Mouse (Mus musculus): ENCODE measurements around the gene Pakap. TPM values are rescaled to one million over a fixed set of nuclear protein-coding genes. Genes with fewer than 3 reads are reported as not detected.
A peak's percentile ranks its signal among the peaks of the same experiment; 100 is the strongest.

Pakap gene
- polyA plus RNA-seq, 1 experiment from 2014 or later: 10.3 TPM

DNA sequence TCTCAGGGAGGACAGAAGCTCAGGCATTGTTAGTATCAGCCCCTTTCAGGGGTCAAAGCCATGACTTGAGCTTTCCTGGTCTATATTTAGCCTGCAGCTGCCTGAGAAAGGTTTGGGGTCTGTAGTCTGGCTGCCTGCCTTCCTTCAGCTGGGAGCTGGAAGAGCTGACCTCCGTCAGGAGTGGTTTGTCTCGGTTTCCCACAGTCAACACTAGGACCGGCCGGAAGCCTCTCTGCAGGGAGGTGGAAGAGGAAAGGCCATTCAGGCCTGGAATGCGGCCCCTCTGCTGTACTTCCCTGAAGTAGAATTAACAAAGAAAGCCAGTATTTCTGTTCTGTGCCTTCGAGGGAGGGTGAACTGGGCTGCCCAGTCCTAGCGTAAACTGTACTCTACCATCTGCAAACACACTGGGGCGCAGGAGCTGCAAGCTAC is 279.0 kb downstream of the Pakap start:
- H3K9me3 ChIP-seq: no peaks in the 10 kb centered on the region
- H3K4me2 ChIP-seq: peak overlapping the region; percentile 43; the same call in 1 of the 2 replicates
- H3K27ac ChIP-seq: peak overlapping the region; percentile 82
- H3K4me3 ChIP-seq: no peak overlapping the region
- H3K27me3 ChIP-seq: no peaks in the 10 kb centered on the region
- no peak for ATAC-seq (ENCODE audit: low FRiP score)
- H3K36me3 ChIP-seq: no peaks in the 10 kb centered on the region
- H3K4me1 ChIP-seq (replicated peaks): peaks cover 42% of the 10 kb centered on the region
- no peak overlapping the region for H3K9ac ChIP-seq
- WGBS: 27% methylated on average over 8 of the region's 8 CpGs

DNA sequence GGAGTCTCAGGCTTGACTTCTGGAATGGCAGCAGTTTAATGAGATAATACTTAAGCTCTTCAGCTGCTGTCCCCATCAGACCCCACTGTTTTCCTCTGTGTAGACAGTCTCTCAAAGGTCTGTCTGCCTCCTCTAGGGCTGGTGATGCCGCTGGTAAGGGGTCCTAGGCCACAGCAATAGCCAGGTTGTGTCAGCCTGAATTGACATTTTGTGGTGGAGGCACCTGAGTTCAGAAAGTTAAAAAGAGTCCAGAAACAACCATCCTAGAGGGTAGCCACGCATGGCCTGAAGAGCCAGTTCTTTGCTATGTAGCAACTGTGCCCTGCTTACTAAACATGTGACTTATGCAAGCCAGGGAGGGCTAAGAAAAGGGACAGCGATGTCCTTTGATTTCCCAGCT is 279.7 kb downstream of the Pakap start:
- H3K9ac ChIP-seq: no peak overlapping the region
- ATAC-seq (ENCODE audit: low FRiP score): no peak
- no peaks in the 10 kb centered on the region for H3K27me3 ChIP-seq
- H3K36me3 ChIP-seq: no peaks in the 10 kb centered on the region
- peak overlapping the region; percentile 43; the same call in 1 of the 2 replicates for H3K4me2 ChIP-seq
- H3K27ac ChIP-seq: peak overlapping the region; percentile 82
- H3K4me3 ChIP-seq: no peak overlapping the region
- whole genome bisulfite sequencing: 90% methylated on average over 3 of the region's 3 CpGs
- no peaks in the 10 kb centered on the region for H3K9me3 ChIP-seq
- peaks cover 44% of the 10 kb centered on the region for H3K4me1 ChIP-seq (replicated peaks)

DNA sequence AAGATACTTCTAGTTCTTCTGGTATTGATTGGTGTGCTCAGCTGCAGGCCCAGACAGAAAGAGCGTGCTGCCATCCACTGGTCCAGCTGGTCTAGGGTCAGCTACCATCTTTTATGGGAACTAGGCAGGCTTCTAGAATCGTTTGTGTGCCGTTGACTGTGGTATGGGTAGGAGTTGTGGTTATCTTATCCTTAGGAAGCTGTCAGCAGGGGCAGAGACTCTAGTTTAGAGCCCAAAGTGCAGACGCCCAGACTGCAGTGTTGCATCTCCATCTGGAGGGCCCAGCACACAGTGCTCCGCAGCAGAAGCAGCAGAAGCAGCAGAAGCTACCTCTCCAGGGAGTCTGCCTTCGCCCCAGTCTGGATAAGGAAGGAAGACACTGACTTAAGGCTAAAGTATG is 281.5 kb downstream of the Pakap start:
- Histone ChIP-seq H3K4me1 (replicated peaks) (peaks cover 43% of the 10 kb centered on the region), H3K4me3 (no peak overlapping the region), H3K4me2 (no peak overlapping the region), H3K27me3 (no peaks in the 10 kb centered on the region), H3K27ac (no peak overlapping the region), H3K9me3 (no peaks in the 10 kb centered on the region), H3K36me3 (peaks cover 1% of the 10 kb centered on the region; the same call in 1 of the 2 replicates), H3K9ac (no peak overlapping the region)
- WGBS: 87% methylated on average over 6 of the region's 6 CpGs
- no peak for ATAC-seq (ENCODE audit: low FRiP score)

DNA sequence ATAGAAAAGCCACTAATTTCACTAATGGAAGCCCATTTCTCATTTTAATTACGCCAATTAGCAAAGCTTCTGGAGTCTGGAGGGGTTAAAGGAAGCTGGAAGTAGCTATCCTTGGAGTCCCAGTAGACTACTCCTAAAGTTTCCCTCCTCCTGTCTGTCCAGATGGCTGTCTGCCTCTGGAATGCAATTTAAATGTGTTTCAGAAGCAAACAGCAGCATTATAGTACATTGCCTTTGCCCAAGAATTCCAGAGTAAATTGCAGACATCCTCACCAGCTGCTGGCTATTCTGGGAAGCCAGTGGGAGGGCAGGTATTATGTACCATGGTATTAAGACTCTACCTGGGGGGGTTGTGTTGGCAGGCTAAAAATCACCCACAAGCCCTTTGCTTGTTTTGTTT is 283.8 kb downstream of the Pakap start:
- WGBS: 82% methylated on average over 1 of the region's 1 CpGs
- peaks cover 24% of the 10 kb centered on the region for H3K36me3 ChIP-seq
- H3K4me3 ChIP-seq: no peak overlapping the region
- ATAC-seq (ENCODE audit: low FRiP score): no peak
- H3K9ac ChIP-seq: no peak overlapping the region
- no peaks in the 10 kb centered on the region for H3K27me3 ChIP-seq
- H3K4me2 ChIP-seq: no peak overlapping the region
- no peaks in the 10 kb centered on the region for H3K9me3 ChIP-seq
- H3K27ac ChIP-seq: no peak overlapping the region
- peaks cover 25% of the 10 kb centered on the region for H3K4me1 ChIP-seq (replicated peaks)

DNA sequence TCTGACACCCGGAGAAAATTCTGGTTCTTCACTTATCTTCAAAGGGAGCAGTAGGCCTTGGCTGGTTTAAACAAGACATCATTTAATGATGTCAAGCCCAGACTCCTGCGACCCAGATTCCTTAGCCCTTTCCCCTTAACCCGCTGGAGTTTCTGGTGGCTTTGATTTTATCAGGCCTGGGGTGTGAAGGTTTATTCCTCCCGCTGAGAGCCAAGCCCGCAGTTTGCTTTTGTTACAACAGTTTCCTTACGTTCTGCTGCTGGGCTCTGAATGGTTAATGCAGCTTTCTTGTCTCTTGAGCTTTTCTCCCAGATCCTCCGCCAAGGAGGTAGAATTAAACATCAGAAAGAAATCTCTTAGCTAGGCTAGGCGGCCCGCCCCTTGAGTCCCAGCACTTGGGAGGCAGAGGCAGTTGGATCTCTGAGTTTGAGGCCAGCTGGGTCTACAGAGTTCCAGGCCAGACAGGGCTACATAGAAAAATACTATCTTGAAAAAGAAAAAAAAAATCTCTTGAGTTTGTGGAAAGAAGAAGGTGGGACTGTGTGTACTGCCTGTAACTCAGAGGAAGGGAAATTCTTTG is 284.6 kb downstream of the Pakap start:
- Histone ChIP-seq H3K36me3 (peaks cover 32% of the 10 kb centered on the region), H3K27ac (no peak overlapping the region), H3K4me3 (no peak overlapping the region), H3K4me2 (no peak overlapping the region), H3K27me3 (no peaks in the 10 kb centered on the region), H3K9me3 (no peaks in the 10 kb centered on the region), H3K9ac (no peak overlapping the region), H3K4me1 (replicated peaks) (peaks cover 17% of the 10 kb centered on the region)
- 49% methylated on average over 9 of the region's 9 CpGs for WGBS
- no peak for ATAC-seq (ENCODE audit: low FRiP score)

DNA sequence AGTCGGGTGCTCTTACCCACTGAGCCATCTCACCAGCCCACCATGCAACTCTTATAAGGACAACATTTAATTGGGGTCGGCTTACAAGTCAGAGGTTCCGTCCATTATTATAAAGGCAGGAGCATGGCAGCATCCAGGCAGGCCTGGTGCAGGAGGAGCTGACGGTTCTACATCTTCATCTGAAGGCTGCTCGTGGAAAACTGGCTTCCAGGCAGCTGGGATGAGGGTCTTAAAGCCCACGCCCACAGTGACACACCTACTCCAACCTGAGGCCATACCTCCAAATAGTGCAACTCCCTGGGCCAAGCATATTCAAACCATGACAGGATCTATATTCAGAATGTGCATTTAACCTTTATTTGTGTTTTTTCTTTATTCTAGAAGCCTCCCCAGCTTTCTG is 286.2 kb downstream of the Pakap start:
- no peak for ATAC-seq (ENCODE audit: low FRiP score)
- Histone ChIP-seq H3K36me3 (peaks cover 38% of the 10 kb centered on the region), H3K4me3 (no peak overlapping the region), H3K27ac (no peak overlapping the region), H3K4me1 (replicated peaks) (peaks cover 11% of the 10 kb centered on the region), H3K9me3 (no peaks in the 10 kb centered on the region), H3K4me2 (no peak overlapping the region), H3K9ac (no peak overlapping the region), H3K27me3 (no peaks in the 10 kb centered on the region)
- WGBS: 86% methylated on average over 6 of the region's 6 CpGs

DNA sequence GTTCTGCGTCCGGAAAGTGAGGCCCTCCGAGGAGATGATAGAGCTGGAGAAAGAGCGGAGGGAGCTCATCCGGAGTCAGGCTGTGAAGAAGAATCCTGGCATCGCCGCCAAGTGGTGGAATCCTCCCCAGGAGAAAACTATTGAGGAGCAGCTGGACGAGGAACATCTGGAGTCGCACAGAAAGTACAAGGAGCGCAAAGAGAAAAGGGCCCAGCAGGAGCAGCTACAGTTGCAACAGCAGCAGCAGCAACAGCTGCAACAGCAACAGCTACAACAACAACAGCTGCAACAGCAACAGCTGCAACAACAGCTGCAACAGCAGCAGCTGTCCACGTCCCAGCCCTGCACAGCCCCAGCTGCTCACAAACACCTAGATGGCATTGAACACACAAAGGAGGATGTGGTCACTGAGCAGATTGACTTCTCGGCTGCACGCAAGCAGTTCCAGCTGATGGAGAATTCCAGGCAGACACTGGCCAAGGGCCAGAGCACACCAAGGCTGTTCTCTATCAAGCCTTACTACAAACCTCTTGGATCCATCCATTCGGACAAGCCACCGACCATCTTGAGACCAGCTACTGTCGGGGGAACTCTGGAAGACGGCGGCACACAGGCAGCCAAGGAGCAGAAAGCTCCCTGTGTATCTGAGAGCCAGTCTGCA is 287.4 kb downstream of the Pakap start:
- Histone ChIP-seq H3K4me1 (replicated peaks) (peaks cover 11% of the 10 kb centered on the region), H3K27ac (no peak overlapping the region), H3K9ac (no peak overlapping the region), H3K4me2 (no peak overlapping the region), H3K36me3 (peaks cover 38% of the 10 kb centered on the region), H3K4me3 (no peak overlapping the region), H3K27me3 (no peaks in the 10 kb centered on the region), H3K9me3 (no peaks in the 10 kb centered on the region)
- ATAC-seq (ENCODE audit: low FRiP score): no peak
- WGBS: 86% methylated on average over 18 of the region's 18 CpGs

DNA sequence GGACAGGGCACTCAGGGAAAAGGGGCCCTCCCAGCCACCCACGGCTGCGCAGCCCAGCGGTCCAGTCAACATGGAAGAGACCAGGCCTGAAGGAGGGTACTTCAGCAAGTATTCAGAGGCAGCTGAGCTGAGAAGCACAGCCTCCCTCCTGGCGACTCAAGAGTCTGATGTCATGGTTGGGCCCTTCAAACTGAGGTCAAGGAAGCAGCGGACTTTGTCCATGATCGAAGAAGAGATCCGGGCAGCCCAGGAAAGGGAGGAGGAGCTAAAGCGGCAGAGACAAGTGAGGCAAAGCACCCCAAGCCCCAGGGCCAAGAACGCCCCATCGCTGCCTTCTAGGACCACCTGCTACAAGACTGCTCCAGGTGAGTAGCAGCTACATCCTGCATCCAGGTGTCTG is 288.7 kb downstream of the Pakap start:
- no peak overlapping the region for H3K9ac ChIP-seq
- H3K36me3 ChIP-seq: peaks cover 38% of the 10 kb centered on the region
- H3K4me2 ChIP-seq: no peak overlapping the region
- no peak for ATAC-seq (ENCODE audit: low FRiP score)
- 95% methylated on average over 10 of the region's 10 CpGs for WGBS
- H3K27ac ChIP-seq: no peak overlapping the region
- H3K4me3 ChIP-seq: no peak overlapping the region
- H3K27me3 ChIP-seq: no peaks in the 10 kb centered on the region
- H3K9me3 ChIP-seq: no peaks in the 10 kb centered on the region
- peaks cover 6% of the 10 kb centered on the region; the same call in 1 of the 2 replicates for H3K4me1 ChIP-seq (replicated peaks)

DNA sequence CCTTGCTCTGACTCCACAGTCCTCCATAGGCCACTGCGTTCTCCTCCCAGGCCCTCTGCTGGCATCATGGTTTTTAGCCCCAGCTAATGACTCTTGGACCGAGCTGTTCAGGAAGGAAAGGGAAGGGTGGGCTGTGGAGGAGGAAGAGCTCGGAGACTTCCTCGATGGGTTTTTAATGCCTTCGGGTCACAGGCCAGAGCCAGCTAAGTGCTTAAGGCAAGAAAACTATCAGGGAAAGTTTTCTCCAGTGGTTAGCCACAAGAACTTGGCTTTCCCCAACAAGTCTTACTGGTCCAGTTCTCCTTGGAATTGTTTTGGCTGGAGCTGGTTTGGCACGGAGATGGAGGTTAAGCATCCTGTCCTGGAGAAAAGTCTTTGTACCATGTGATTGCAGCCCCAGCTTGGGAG is 292.2 kb downstream of the Pakap start:
- no peak for ATAC-seq (ENCODE audit: low FRiP score)
- Histone ChIP-seq H3K9me3 (no peaks in the 10 kb centered on the region), H3K9ac (no peak overlapping the region), H3K27me3 (no peaks in the 10 kb centered on the region), H3K4me1 (replicated peaks) (no peaks in the 10 kb centered on the region), H3K4me3 (no peak overlapping the region), H3K4me2 (no peak overlapping the region), H3K36me3 (peaks cover 29% of the 10 kb centered on the region), H3K27ac (no peak overlapping the region)
- 94% methylated on average over 6 of the region's 6 CpGs for WGBS

DNA sequence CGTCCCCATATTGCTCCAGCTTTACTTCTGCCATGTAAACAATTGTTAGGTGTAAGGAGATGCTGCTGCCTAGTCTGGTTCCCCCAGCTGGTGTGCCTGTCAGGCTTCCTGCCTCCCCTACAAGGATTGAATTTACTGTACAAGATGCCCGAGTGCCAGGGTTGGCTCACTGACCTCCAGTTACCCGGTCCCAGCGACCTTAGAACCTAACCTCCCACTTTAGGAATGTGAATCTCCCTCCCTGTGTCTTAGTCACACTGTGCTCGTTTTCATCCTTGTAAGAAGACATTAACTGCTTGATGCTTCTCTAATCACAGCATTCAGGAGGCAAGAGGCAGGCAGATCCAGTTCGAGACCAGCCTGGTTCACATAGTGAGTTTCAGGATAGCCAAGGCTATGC is 293.2 kb downstream of the Pakap start:
- 82% methylated on average over 6 of the region's 6 CpGs for WGBS
- H3K4me3 ChIP-seq: no peak overlapping the region
- H3K4me1 ChIP-seq (replicated peaks): peaks cover 7% of the 10 kb centered on the region
- H3K27ac ChIP-seq: no peak overlapping the region
- peaks cover 20% of the 10 kb centered on the region for H3K36me3 ChIP-seq
- H3K27me3 ChIP-seq: no peaks in the 10 kb centered on the region
- H3K4me2 ChIP-seq: no peak overlapping the region
- no peak for ATAC-seq (ENCODE audit: low FRiP score)
- no peak overlapping the region for H3K9ac ChIP-seq
- H3K9me3 ChIP-seq: no peaks in the 10 kb centered on the region

DNA sequence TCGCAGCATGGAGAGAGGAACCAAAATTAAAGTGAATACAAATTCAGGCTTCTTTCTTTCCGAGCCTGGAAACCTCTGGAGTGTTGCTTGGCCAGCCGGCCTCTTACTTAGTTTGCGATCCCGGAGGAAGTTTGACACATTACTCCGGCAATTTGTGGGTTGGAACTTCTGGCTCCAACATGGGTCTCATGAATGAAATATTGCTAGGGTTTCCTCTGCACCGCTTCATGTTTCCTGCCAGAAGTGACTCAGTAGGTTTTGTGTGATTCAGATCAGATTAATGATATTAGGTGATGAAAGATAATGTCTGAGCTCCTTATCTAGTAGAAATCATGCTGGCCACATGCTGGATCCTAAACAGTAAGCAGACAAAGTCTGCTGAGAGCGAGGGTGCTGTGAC is 293.9 kb downstream of the Pakap start:
- no peaks in the 10 kb centered on the region for H3K27me3 ChIP-seq
- H3K4me1 ChIP-seq (replicated peaks): peaks cover 10% of the 10 kb centered on the region
- no peak overlapping the region for H3K9ac ChIP-seq
- ATAC-seq (ENCODE audit: low FRiP score): no peak
- 87% methylated on average over 8 of the region's 8 CpGs for WGBS
- no peak overlapping the region; the same call in 1 of the 2 replicates for H3K27ac ChIP-seq
- no peak overlapping the region for H3K4me3 ChIP-seq
- H3K9me3 ChIP-seq: no peaks in the 10 kb centered on the region
- H3K36me3 ChIP-seq: peaks cover 13% of the 10 kb centered on the region
- no peak overlapping the region for H3K4me2 ChIP-seq

DNA sequence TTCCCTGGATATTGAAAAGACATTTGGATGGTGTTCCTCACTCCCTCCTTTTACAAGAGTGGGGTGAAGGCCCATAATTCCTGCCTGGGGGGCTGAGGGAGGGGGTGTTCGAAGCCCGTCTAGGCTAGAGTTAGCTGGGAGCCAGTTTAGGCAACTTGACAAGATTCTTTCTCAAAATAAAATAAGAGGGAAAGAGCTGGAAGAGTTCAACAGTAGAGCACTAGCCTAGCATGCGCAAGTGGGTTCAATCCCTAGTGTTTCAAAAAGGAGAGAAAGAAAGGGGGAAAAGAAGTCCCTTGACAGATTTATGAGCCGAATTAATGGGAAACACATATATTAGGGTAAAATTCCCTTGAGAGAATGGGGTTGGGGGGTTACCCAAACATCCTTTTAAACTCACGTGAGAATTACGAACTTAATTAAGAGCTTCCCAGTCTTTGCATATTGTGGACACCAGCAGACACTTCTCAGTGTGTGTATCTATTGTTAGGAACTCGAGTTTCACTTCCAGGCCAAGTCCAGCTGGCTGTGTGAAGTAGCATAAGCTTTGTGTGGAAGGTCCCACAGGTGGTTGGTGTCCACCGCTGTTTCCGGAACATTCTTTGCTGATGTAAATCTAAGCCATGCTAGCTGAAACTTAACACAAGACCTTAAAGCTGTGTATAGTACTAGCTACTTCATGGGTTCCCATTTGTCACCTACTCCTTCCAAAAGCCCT is 294.4 kb downstream of the Pakap start:
- no peak overlapping the region for H3K9ac ChIP-seq
- H3K36me3 ChIP-seq: peaks cover 7% of the 10 kb centered on the region
- no peak for ATAC-seq (ENCODE audit: low FRiP score)
- no peaks in the 10 kb centered on the region for H3K9me3 ChIP-seq
- H3K4me2 ChIP-seq: no peak overlapping the region
- no peak overlapping the region for H3K4me3 ChIP-seq
- H3K27ac ChIP-seq: no peak overlapping the region; the same call in 1 of the 2 replicates
- H3K27me3 ChIP-seq: no peaks in the 10 kb centered on the region
- 81% methylated on average over 9 of the region's 9 CpGs for WGBS
- peaks cover 14% of the 10 kb centered on the region for H3K4me1 ChIP-seq (replicated peaks)
